Mouse (Mus musculus) hindbrain, postnatal 0 days (tissue): ENCODE results near the gene Il1rn. TPM values are rescaled to one million over a fixed set of nuclear protein-coding genes. Genes with fewer than 3 reads are reported as not detected.

ENCODE experiments used
- ATAC-seq: fragments of 200-750 bp; cut with Nextera tagmentation; 2 replicates; pipeline ENCODE4 v1.8.0; 2017; ENCODE audit warnings: mild to moderate bottlenecking, moderate TSS enrichment, moderate library complexity
- DNase-seq: peaks from one replicate; pipeline ENCODE4 v3.0.0-alpha.2; 2015; ENCODE audit warnings: low spot score
- H3K27ac ChIP-seq: fragments of 300-500 bp; sonication (generic); 2 replicates; pipeline ENCODE4 v1.5.1; 2014; ENCODE audit warnings: mild to moderate bottlenecking
- H3K27me3 ChIP-seq: fragments of 300-500 bp; sonication (generic); 2 replicates; pipeline ENCODE4 v1.6.1; 2014; ENCODE audit warnings: low read length, mixed read lengths; ENCODE audit not compliant: insufficient read depth
- H3K36me3 ChIP-seq: fragments of 300-500 bp; sonication (generic); 2 replicates; pipeline ENCODE4 v1.6.1; 2014; ENCODE audit warnings: low read length, mixed read lengths; ENCODE audit not compliant: insufficient read depth
- H3K4me1 ChIP-seq: fragments of 300-500 bp; sonication (generic); 2 replicates; pipeline ENCODE4 v1.6.1; 2014; ENCODE audit warnings: antibody characterized with exemption, low read length, mixed read lengths; ENCODE audit not compliant: insufficient read depth
- H3K4me2 ChIP-seq: fragments of 300-500 bp; sonication (generic); 2 replicates; pipeline ENCODE4 v1.6.1; 2014; ENCODE audit warnings: low read depth, mild to moderate bottlenecking, low read length, moderate library complexity, mixed read lengths
- H3K4me3 ChIP-seq: fragments of 300-500 bp; sonication (generic); 2 replicates; pipeline ENCODE4 v1.5.1; 2014; ENCODE audit warnings: low read length
- H3K9ac ChIP-seq: fragments of 300-500 bp; sonication (generic); replicated peaks from 2 replicates; pipeline ENCODE4 v1.6.1; 2014; ENCODE audit warnings: mild to moderate bottlenecking, low read length, moderate library complexity, mixed read lengths
- H3K9me3 ChIP-seq: fragments of 300-500 bp; sonication (generic); 2 replicates; pipeline ENCODE4 v1.6.1; 2016; ENCODE audit warnings: low read length, mixed read lengths
- CTCF ChIP-seq: IDR thresholded peaks from 2 replicates; pipeline ENCODE4 v1.5.1; 2016; ENCODE audit warnings: antibody characterized with exemption, control low read depth, low read depth
- WGBS: fragments of 180-500 bp; shearing (Covaris S2); extraction: QIAGEN DNeasy Blood & Tissue Kit; methylation state at CpG from one replicate; pipeline ENCODE4 v1.1.7; 2014; 5-methylcytosine and 5-hydroxymethylcytosine counted together
- polyA plus RNA-seq: library from polyadenylated mRNA; unstranded; fragments of >200 nt; fragmentation: Nextera tagmentation; extraction: Ambion mirVana; gene quantifications from 2 replicates; pipeline ENCODE4 v1.2.1, GENCODE M21; 2015
- total RNA-seq: library from RNA; depleted of rRNA; stranded (reverse); fragments of >200 nt; gene quantifications from 2 replicates; pipeline ENCODE4 v1.2.3, GENCODE M21; 2014

Gene Il1rn
- total and polyA plus RNA-seq, 2 experiments from 2014 or later = 0.16 TPM; not detected in 1

DNA sequence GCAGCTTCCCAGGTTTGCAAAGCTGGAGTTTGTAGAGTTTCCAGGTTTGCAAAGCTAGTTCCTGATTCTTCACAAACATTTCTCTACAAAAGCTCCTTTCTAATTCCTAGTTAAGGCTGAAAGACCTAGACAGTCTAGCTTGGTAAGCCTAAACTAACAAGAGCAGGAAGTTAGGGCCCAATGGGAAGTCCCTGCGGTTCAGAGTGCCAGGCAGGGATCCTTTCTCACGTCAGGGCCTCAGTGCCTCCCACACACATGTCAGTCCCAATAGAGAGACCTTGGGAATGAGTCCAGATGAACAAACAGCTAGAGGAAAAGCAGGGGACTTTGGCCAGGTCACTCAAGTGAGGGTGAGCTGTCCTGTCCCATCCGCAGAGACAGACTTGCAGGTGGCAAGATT lies 1.3 kb upstream of the Il1rn start:
- Histone ChIP-seq H3K27me3 (no peaks in the 10 kb centered on the region), H3K4me2 (no peak overlapping the region), H3K9me3 (no peaks in the 10 kb centered on the region), H3K27ac (no peak overlapping the region), H3K4me3 (no peak overlapping the region), H3K4me1 (no peaks in the 10 kb centered on the region), H3K9ac (no peak overlapping the region), H3K36me3 (no peaks in the 10 kb centered on the region)
- no peak for TF ChIP-seq CTCF
- ATAC-seq (no peak), DNase-seq (no peak)
- WGBS = 62% methylated on average over 3 of the region's 3 CpGs

DNA sequence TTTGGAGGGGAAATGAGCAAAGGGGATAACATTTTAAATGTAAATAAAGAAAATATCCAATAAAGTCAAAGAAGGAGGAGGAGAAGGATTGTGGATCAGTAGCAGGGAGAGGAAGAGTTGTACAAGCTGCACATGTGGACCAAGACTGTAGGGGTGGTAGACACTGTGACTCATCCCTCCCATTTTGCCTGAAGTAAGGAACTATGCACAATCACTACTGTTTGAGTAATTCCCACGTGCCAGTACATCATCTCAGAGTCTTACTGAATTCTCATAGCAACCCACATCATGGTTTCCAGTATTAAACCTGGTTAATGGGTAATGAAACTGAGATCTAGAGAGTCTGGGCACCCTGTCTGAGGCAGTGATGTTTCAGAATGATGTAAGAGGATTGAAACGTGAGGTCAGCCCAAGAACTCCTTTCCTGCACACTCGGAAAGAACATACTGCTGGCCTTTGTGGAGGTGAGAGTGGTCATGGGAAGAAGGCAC lies 4.8 kb downstream of the Il1rn start:
- 71% methylated on average over 3 of the region's 3 CpGs for WGBS
- no peak overlapping the region for H3K9ac ChIP-seq
- no peak overlapping the region for H3K4me2 ChIP-seq
- no peak overlapping the region for H3K27ac ChIP-seq
- no peaks in the 10 kb centered on the region for H3K27me3 ChIP-seq
- ATAC-seq (no peak), DNase-seq (no peak)
- TF ChIP-seq CTCF = no peak
- H3K36me3 ChIP-seq = no peaks in the 10 kb centered on the region
- no peaks in the 10 kb centered on the region for H3K4me1 ChIP-seq
- no peaks in the 10 kb centered on the region for H3K9me3 ChIP-seq
- no peak overlapping the region for H3K4me3 ChIP-seq

DNA sequence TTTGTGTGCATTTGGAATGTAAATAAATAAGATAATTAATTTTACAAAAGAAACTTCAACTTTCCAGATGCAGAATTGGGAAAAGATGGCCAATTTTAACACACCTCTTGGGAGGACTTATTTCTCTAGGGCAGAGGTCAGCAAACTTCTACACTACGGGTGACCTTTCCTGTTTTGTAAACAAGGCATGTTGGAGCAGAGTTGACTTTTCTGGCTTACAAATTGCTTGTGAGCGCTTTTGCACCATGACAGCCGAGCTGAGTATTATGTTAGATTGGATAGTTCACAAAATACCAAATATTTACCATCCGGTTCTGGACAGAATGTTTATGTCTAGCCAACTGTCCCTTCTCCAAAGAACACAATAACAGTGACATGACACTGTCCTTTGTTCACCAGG lies 8.0 kb downstream of the Il1rn start:
- no peaks in the 10 kb centered on the region for H3K4me1 ChIP-seq
- H3K4me2 ChIP-seq = no peak overlapping the region
- no peak overlapping the region for H3K9ac ChIP-seq
- H3K27me3 ChIP-seq = no peaks in the 10 kb centered on the region
- no peak overlapping the region for H3K27ac ChIP-seq
- ATAC-seq = no peak
- H3K9me3 ChIP-seq = no peaks in the 10 kb centered on the region
- no peaks in the 10 kb centered on the region for H3K36me3 ChIP-seq
- TF ChIP-seq CTCF = no peak
- no peak overlapping the region for H3K4me3 ChIP-seq
- WGBS = 73% methylated on average over 4 of the region's 4 CpGs
- no peak for DNase-seq

DNA sequence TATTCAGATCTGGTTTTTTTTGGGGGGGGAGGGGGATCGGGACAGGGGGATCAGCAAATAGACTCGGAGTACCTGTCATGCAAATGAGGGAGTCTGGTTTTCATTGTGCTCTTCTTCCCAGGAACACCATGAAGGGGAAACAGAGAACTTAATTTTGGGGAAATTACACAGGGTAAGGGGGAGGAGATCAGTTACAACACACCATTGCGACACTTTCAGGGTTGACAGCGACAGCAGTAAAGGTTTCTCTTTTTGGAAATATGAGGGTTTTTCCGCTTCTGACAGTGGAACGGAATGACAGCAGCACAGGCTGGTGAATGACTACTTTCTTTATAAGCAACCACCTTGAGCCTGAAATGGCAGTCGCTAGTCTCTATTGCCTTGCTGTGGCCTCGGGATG lies 8.4 kb downstream of the Il1rn start:
- no peak for ATAC-seq
- Histone ChIP-seq H3K27me3 (no peaks in the 10 kb centered on the region), H3K4me1 (no peaks in the 10 kb centered on the region), H3K4me3 (no peak overlapping the region), H3K9ac (no peak overlapping the region), H3K36me3 (no peaks in the 10 kb centered on the region), H3K27ac (no peak overlapping the region), H3K9me3 (no peaks in the 10 kb centered on the region), H3K4me2 (no peak overlapping the region)
- no peak for DNase-seq
- TF ChIP-seq CTCF = no peak
- 71% methylated on average over 8 of the region's 8 CpGs for WGBS

DNA sequence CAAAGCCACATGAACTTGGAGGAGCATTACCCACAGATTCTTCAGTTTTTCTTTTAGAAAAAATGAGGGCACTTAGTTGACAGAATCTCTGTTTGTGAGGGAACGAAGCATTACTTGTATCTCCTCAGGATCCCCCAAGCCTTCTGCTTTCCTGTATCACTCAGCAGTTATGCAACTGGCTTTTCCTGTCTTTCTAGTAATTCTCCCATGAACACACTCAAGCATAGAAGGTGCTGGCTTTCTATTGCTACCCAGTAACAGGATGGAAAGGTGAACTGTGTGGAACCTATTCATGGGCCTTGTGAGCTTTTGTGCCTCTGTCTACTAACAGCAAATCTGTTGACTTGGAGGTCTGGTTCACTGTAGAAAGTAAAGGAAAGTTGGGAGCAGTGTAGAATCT lies 11.3 kb downstream of the Il1rn start:
- H3K4me1 ChIP-seq = no peaks in the 10 kb centered on the region
- no peak for ATAC-seq
- DNase-seq = no peak

DNA sequence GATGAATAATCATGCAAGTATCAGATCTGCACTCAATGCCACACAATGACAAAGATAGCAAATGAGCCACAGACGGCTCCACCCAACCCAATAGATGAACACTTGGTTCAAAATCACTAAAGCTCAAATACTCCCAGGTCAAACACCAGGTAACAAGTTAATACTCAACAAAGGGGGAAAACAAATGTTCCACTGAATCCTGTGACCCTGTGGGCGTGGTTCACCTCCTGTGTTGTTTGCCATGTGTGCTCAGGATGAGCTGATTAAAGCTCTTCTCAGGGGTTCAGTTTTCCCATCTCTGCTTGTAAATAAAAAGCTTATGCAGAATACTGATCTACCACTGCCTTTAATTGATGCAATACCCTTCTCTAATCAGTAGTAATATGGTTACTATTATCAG lies 14.5 kb downstream of the Il1rn start:
- Histone ChIP-seq H3K9me3 (no peaks in the 10 kb centered on the region), H3K4me2 (no peak overlapping the region), H3K4me3 (no peak overlapping the region), H3K27ac (no peak overlapping the region), H3K9ac (no peak overlapping the region), H3K27me3 (no peaks in the 10 kb centered on the region), H3K36me3 (no peaks in the 10 kb centered on the region), H3K4me1 (no peaks in the 10 kb centered on the region)
- ATAC-seq = no peak
- WGBS = 79% methylated on average over 2 of the region's 2 CpGs
- no peak for TF ChIP-seq CTCF
- DNase-seq = no peak

More for the DNA sequence above, 11.3 kb downstream of the Il1rn start:
- Histone ChIP-seq H3K36me3 (no peaks in the 10 kb centered on the region), H3K4me3 (no peak overlapping the region), H3K9me3 (no peaks in the 10 kb centered on the region), H3K27ac (no peak overlapping the region), H3K9ac (no peak overlapping the region), H3K4me2 (no peak overlapping the region), H3K27me3 (no peaks in the 10 kb centered on the region)
- TF ChIP-seq CTCF = no peak
- whole genome bisulfite sequencing = 86% methylated on average over 1 of the region's 1 CpGs

DNA sequence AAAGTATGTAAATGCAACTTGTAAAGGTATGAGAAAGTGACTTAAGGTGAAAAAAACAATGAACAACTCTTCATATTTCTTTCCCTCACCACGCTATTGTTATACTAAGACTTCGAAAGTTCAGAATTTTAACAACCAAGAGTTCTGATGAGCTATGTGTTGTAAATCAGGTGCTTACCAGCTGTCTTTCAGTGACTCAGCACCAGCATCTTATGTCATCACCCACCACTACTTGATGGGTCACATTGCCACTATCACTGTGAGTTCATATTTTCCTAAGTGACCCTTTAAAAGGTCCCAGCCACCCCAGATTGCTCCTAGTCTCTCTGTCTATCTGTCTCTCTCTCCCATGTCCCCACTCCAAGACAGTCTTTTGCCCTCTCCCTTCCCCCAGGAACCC lies 16.4 kb downstream of the Il1rn start:
- Histone ChIP-seq H3K27me3 (no peaks in the 10 kb centered on the region), H3K36me3 (no peaks in the 10 kb centered on the region), H3K4me2 (no peak overlapping the region), H3K27ac (no peak overlapping the region), H3K4me1 (no peaks in the 10 kb centered on the region), H3K4me3 (no peak overlapping the region), H3K9me3 (no peaks in the 10 kb centered on the region), H3K9ac (no peak overlapping the region)
- ATAC-seq (no peak), DNase-seq (no peak)
- WGBS = 93% methylated on average over 2 of the region's 2 CpGs
- TF ChIP-seq CTCF = no peak
